Mouse (Mus musculus): Measurements from ENCODE around the gene Mylk4. TPM values are rescaled to one million over a fixed set of nuclear protein-coding genes. Genes with fewer than 3 reads are reported as not detected.

Mylk4 gene
- total and polyA plus RNA-seq, 2 experiments from 2014 or later: 0.31 TPM; not detected in 1

- ATAC-seq (ENCODE audit: low FRiP score): peak; percentile 99
- Histone ChIP-seq H3K4me2 (ENCODE audit: low read depth, low read length, poor library complexity, severe bottlenecking) (peak within 1 kb of the TSS; percentile 74), H3K36me3 (ENCODE audit: insufficient read depth, low read length) (peaks cover 7% of the 10 kb centered on the region), H3K9me3 (ENCODE audit: low read length) (no peaks in the 10 kb centered on the region), H3K27ac (ENCODE audit: low read depth, low read length) (peak within 1 kb of the TSS; percentile 94), H3K4me1 (ENCODE audit: insufficient read depth, low read length) (peaks cover 8% of the 10 kb centered on the region), H3K9ac (replicated peaks; ENCODE audit: low read length, poor library complexity, severe bottlenecking) (peak within 1 kb of the TSS; percentile 95), H3K27me3 (ENCODE audit: insufficient read depth, low read length) (no peaks in the 10 kb centered on the region), H3K4me3 (ENCODE audit: low read depth, low read length) (peak within 1 kb of the TSS; percentile 93)
- DNase-seq (ENCODE audit: low spot score): peak; percentile 100
- peak; percentile 71 for TF ChIP-seq CTCF (IDR thresholded peaks at IDR 0.05)
- under 1% methylated on average over 48 of the region's 51 CpGs for WGBS
Observed at GRCm38 (mm10) chr13:32801693-32802221, 18.0 kb upstream of the Mylk4 start, which contains the start of gene Wrnip1. Wrnip1 (plus strand) TSS chr13:32802038.

GRCm38 (mm10) chr13:32800859-32801258, 17.1 kb upstream of the Mylk4 start:
- Histone ChIP-seq H3K4me3 (ENCODE audit: low read depth, low read length) (peak overlapping the region; percentile 93), H3K9me3 (ENCODE audit: low read length) (no peaks in the 10 kb centered on the region), H3K27ac (ENCODE audit: low read depth, low read length) (peak overlapping the region; percentile 82; the same call in 1 of the 2 replicates), H3K27me3 (ENCODE audit: insufficient read depth, low read length) (no peaks in the 10 kb centered on the region), H3K4me1 (ENCODE audit: insufficient read depth, low read length) (peaks cover 8% of the 10 kb centered on the region), H3K4me2 (ENCODE audit: low read depth, low read length, poor library complexity, severe bottlenecking) (peak overlapping the region; percentile 54; the same call in 1 of the 2 replicates), H3K9ac (replicated peaks; ENCODE audit: low read length, poor library complexity, severe bottlenecking) (peak overlapping the region; percentile 56; the same call in 1 of the 2 replicates), H3K36me3 (ENCODE audit: insufficient read depth, low read length) (no peaks in the 10 kb centered on the region)
- no peak for ATAC-seq (ENCODE audit: low FRiP score)
- TF ChIP-seq CTCF (IDR thresholded peaks at IDR 0.05): peak; percentile 52
- no peak for DNase-seq (ENCODE audit: low spot score)

GRCm38 (mm10) chr13:32799131-32799530, 15.4 kb upstream of the Mylk4 start:
- no peak overlapping the region for H3K27ac ChIP-seq (ENCODE audit: low read depth, low read length)
- H3K4me3 ChIP-seq (ENCODE audit: low read depth, low read length): no peak overlapping the region
- no peak for DNase-seq (ENCODE audit: low spot score)
- TF ChIP-seq CTCF (IDR thresholded peaks at IDR 0.05): peak; percentile 44
- H3K9ac ChIP-seq (replicated peaks; ENCODE audit: low read length, poor library complexity, severe bottlenecking): no peak overlapping the region
- peaks cover 8% of the 10 kb centered on the region for H3K4me1 ChIP-seq (ENCODE audit: insufficient read depth, low read length)
- no peak overlapping the region for H3K4me2 ChIP-seq (ENCODE audit: low read depth, low read length, poor library complexity, severe bottlenecking)
- ATAC-seq (ENCODE audit: low FRiP score): no peak
- no peaks in the 10 kb centered on the region for H3K27me3 ChIP-seq (ENCODE audit: insufficient read depth, low read length)
- no peaks in the 10 kb centered on the region for H3K36me3 ChIP-seq (ENCODE audit: insufficient read depth, low read length)
- WGBS: 80% methylated on average over 2 of the region's 2 CpGs
- H3K9me3 ChIP-seq (ENCODE audit: low read length): no peaks in the 10 kb centered on the region

GRCm38 (mm10) chr13:32797085-32797484, 13.3 kb upstream of the Mylk4 start:
- WGBS: 83% methylated on average over 1 of the region's 1 CpGs
- no peaks in the 10 kb centered on the region for H3K4me1 ChIP-seq (ENCODE audit: insufficient read depth, low read length)
- TF ChIP-seq CTCF (IDR thresholded peaks at IDR 0.05): peak; percentile 42
- ATAC-seq (ENCODE audit: low FRiP score) (no peak), DNase-seq (ENCODE audit: low spot score) (peak; percentile 12)
- no peaks in the 10 kb centered on the region for H3K36me3 ChIP-seq (ENCODE audit: insufficient read depth, low read length)
- H3K9me3 ChIP-seq (ENCODE audit: low read length): no peaks in the 10 kb centered on the region
- no peak overlapping the region for H3K4me3 ChIP-seq (ENCODE audit: low read depth, low read length)
- H3K9ac ChIP-seq (replicated peaks; ENCODE audit: low read length, poor library complexity, severe bottlenecking): no peak overlapping the region
- H3K27ac ChIP-seq (ENCODE audit: low read depth, low read length): 0 out of 2 replicates have a peak overlapping the region, but pooled peaks have one; percentile 47
- no peaks in the 10 kb centered on the region for H3K27me3 ChIP-seq (ENCODE audit: insufficient read depth, low read length)
- no peak overlapping the region for H3K4me2 ChIP-seq (ENCODE audit: low read depth, low read length, poor library complexity, severe bottlenecking)

- no peaks in the 10 kb centered on the region for H3K4me1 ChIP-seq (ENCODE audit: insufficient read depth, low read length)
- ATAC-seq (ENCODE audit: low FRiP score) (no peak), DNase-seq (ENCODE audit: low spot score) (no peak)
- WGBS: 87% methylated on average over 5 of the region's 5 CpGs
- H3K4me2 ChIP-seq (ENCODE audit: low read depth, low read length, poor library complexity, severe bottlenecking): no peak overlapping the region
- no peak overlapping the region for H3K27ac ChIP-seq (ENCODE audit: low read depth, low read length)
- H3K9me3 ChIP-seq (ENCODE audit: low read length): no peaks in the 10 kb centered on the region
- no peaks in the 10 kb centered on the region for H3K36me3 ChIP-seq (ENCODE audit: insufficient read depth, low read length)
- H3K4me3 ChIP-seq (ENCODE audit: low read depth, low read length): no peak overlapping the region
- no peaks in the 10 kb centered on the region for H3K27me3 ChIP-seq (ENCODE audit: insufficient read depth, low read length)
- no peak for TF ChIP-seq CTCF (IDR thresholded peaks at IDR 0.05)
- no peak overlapping the region for H3K9ac ChIP-seq (replicated peaks; ENCODE audit: low read length, poor library complexity, severe bottlenecking)
Observed at GRCm38 (mm10) chr13:32795166-32795565, 11.4 kb upstream of the Mylk4 start.

- Histone ChIP-seq H3K4me2 (ENCODE audit: low read depth, low read length, poor library complexity, severe bottlenecking) (no peak overlapping the region), H3K4me1 (ENCODE audit: insufficient read depth, low read length) (no peaks in the 10 kb centered on the region), H3K36me3 (ENCODE audit: insufficient read depth, low read length) (no peaks in the 10 kb centered on the region), H3K9ac (replicated peaks; ENCODE audit: low read length, poor library complexity, severe bottlenecking) (no peak overlapping the region), H3K9me3 (ENCODE audit: low read length) (no peaks in the 10 kb centered on the region), H3K4me3 (ENCODE audit: low read depth, low read length) (no peak overlapping the region), H3K27ac (ENCODE audit: low read depth, low read length) (no peak overlapping the region), H3K27me3 (ENCODE audit: insufficient read depth, low read length) (no peaks in the 10 kb centered on the region)
- ATAC-seq (ENCODE audit: low FRiP score) (no peak), DNase-seq (ENCODE audit: low spot score) (peak; percentile 49)
- no peak for TF ChIP-seq CTCF (IDR thresholded peaks at IDR 0.05)
- WGBS: 63% methylated on average over 2 of the region's 2 CpGs
Observed at GRCm38 (mm10) chr13:32794619-32795018, 10.9 kb upstream of the Mylk4 start.
